Mouse (Mus musculus) ovary, postnatal 14 days (tissue): ENCODE data around the gene Ugt1a6b.
A peak's percentile ranks its signal among the peaks of the same experiment; 100 is the strongest.

ENCODE experiments used
- DNase-seq: peaks from one replicate; pipeline ENCODE4 v3.0.0; 2022; ENCODE audit warnings: low spot score

Ugt1a6b gene

DNA sequence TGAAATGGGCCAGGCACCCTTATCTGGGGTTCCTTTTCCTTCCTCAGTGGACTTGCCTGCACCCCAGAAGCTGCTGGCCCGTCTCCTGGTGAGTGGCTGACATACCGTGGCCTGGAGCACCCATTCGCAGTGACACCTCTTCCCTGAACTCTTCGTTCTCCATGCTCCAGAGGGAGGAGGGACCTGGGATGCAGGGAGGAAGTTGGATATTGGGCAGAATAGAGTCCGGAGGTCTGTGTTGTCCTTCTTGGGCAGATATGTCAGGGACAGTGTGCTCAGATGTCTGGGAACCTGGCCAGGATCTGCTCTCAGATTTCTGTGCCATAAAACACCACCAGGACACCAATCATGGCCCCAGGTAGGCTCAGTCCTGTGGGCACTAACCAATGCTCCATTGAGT lies 137.0 kb downstream of the Ugt1a6b start:
- DNase-seq = no peak

DNA sequence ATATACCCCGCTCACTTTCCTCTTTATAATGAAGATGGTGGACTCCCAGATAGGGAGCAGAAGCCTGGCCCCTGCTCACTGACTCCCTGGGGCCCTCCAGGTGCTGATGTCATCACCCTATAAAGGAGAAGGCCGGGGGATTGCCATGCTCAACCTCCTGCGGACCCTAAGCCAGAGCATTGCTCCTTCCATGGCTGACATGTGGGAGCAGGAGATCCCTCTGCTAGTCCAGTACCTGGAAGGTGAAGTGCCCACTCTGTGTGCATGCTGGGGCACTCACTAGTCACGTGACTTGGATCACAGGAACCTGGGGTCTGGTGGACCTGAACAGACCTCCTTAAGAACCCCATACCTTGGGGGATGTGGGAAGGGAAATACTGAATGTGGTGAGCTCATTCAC lies 137.5 kb downstream of the Ugt1a6b start:
- no peak for DNase-seq

DNA sequence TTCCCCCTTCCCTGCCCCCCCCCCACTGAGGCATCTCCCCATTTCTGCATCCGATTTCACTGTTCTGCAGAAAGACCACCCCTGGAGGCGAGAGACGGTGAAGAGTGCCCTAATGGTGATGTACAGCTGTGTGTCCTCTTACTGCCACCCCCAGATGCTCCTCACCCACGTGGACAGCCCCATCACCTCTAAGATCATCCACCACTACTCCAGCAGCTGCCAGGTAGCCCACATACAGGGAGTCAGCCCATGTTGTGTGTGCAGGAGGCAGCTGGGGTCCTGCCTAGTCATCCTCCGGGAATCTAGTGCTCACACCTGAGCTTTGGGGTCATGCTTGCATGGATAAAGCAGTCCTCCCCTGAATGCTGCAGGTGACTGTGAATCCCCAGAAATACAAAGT lies 140.8 kb downstream of the Ugt1a6b start:
- no peak for DNase-seq

DNA sequence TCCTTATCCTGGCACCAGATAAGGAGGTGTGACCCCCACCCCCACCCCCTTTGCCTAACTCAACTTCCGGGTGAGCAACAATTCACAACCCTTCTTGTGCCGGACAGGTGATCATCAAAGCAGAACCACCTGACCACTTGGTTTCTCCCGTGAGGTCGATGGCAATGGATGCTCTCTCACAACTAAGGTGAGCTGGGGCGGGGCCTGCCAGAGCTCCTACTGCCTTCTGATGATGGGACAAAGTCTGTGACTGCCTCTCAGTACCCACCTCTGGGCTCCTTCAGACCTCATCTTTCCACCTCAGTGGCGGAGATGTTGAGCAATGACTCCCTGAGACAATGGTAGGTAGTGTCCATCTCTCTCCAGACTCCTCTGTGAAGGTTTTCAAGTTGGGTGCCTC lies 142.8 kb downstream of the Ugt1a6b start:
- no peak for DNase-seq

DNA sequence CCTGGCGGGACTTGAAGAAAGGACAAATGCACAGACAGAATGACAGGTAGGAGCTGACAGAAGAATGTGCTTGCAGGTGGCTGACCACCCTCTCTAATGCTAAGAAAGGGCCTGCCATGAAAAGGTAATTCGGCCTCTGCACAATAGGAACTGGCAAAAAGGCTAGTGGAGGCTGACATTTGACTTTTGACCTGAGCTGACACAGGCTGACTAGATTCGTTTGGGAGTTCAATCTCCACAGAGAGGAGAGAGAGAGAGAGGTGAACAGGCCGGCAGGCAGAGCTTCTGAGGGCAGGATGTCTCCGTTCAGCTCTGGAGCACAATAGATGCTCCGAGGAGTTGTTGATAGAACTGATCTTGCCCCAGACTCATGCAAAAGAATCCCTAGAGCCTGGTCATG lies 143.3 kb downstream of the Ugt1a6b start:
- DNase-seq = no peak

DNA sequence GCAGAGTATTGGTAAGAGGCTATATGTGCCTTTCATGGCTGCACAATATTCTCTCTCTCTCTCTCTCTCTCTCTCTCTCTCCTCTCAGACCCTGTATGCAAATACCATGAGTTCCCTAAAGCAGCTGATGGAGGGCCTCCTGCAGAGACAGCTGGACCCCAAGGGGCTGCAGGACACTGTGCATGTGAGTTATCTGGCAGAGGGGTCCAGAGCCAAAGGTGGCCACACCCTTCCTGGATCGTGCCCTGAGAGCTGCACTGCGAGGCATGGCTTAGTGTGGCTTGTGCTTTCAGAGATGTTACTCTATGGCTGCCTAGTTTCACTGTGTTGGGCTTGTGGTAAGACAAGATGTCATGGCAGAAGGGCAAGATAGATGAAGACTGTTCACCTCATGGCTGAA lies 144.6 kb downstream of the Ugt1a6b start:
- no peak for DNase-seq

DNA sequence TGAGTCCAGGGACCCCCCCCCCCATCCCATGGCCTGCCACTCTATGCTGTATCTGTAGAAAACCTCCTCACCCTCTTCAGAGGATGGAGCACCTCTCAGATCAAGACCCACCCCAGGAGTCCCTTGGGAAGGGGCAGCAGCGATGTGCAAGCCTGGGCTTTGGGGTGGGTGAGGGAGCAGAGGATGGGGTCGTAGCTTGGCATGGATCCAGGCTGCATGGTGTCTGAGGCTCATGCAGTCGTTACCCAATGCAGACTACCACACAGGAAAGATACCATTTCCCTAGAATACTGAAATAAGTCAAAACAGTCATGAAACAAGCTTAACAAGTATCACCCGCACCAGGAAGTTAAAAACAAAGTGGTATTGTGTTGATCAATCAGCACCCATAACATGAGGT lies 145.6 kb downstream of the Ugt1a6b start:
- DNase-seq = no peak

DNA sequence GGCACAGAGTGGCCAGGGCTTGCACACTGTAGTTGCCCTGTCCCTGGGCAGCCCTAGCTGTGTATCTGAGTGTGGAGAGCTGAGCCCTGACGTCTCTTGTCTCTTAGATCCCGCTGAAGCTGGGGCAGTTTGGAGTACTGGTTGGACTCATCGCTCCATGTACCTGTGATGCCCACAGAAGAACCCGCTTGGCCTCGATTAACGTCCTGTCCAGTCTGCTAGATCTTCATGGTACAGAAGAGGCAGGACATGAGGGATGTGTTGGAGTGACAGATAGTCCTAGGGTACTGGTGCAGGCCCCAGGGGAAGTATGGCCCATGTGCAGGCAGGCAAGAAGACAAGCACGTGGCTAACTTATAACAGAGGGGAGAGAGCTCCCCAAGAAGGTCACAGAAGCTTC lies 146.5 kb downstream of the Ugt1a6b start:
- DNase-seq = no peak

DNA sequence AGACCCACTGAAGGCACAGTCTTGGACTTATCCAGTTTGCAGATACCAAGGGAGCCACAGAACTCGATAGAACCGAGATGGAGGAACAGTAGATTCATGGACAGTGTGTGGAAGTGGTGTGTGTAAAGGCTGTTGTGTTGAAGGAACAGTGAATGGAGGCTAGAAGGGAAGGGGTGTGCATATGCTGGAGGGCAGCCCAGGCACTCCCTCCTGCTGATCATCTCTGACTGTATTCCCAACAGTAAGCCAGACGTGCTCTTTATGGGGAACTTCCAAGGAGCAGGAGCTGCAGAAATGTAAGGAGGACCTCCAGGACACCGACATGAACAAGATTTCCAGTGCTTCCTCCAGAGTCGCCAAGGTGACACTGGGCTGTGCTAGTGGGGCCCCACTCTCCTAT lies 147.0 kb downstream of the Ugt1a6b start:
- no peak for DNase-seq

DNA sequence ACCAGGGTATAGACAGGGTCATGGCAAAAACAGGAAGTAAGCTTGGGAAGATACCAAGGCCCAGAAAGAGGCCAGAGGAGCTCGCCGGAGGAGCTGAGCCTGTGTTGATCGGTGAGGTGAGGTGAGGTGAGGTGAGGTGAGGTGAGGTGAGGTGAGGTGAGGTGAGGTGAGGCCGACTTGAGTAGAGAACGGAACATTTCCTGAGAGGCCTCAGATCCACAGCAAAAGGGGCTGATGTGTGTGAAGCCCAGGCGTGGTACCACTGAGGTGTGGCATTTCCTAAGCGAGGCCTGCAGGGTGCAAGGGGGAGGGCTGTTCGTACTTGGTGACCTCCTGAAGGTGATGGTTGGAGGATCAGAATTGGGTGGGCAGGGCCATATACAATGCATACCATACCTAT lies 150.1 kb downstream of the Ugt1a6b start:
- DNase-seq = no peak

DNA sequence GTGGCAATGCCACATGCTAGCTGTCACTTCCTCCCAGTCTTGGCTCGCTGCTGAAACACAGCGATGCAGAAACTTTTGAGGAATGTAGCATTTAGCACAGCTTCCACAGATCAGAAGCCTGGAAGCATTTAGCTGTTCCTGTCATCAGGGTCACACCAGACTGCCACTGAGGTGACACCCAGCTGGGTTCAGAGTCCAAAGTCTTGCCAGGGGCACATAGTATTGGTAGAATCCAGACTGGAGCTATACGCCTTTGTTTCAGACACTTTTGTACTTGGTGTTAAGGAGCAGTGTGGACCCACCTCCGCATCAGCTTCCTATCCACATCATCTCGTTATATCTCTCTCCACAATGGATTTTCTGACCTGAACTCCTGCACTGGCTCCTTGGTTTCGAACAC lies 150.5 kb downstream of the Ugt1a6b start:
- no peak for DNase-seq

DNA sequence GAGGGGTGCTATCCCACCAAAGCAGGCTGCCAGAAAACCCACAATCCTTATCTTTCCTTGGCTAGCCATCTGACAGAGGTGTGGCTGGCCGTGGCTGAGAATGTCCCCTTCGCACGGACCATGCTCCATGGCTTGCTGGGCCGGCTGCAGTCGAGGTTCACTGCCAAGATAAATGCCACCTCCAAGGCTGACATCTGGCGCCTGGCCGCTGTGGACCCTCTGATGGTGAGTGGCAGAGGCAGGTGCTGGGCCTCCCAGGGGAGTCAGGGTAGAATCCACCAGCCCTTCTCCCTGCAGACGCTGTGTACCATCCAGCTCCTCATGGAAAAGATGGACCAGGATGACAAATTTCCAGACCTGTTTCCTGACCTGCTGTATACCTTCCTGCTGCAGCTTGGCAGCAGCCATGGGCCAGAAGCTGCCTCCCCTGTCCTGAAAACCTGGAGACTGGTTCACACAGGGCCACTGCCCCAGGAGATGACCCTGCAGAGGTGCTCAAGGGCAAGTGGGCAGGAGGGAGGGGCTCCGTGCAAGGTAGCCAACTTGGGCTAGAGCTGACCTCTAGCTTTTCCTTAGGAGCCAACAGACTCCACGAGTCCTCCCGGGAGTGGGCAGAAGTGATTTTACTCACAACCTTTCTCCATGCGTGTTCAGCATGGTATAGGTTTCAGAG lies 151.9 kb downstream of the Ugt1a6b start:
- no peak for DNase-seq

DNA sequence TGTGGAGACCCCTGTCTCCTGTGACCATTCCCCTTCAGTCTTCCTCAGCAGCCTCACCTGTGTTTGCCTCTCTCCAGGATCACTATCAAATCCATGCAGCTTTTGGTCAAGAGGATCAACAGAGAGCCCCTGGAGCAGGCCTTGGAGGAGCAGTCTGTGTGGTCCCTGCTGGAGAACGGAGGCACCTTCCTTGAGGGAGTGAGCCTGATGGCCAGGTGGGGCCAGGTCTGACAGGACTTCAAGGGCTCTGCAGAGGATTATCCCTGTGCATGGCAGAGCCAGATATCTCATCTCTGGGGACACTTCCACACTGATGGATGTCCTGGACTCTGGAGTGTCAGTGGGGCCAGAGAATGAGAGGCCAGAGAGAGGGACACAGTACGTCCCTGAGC lies 152.4 kb downstream of the Ugt1a6b start:
- DNase-seq = no peak

DNA sequence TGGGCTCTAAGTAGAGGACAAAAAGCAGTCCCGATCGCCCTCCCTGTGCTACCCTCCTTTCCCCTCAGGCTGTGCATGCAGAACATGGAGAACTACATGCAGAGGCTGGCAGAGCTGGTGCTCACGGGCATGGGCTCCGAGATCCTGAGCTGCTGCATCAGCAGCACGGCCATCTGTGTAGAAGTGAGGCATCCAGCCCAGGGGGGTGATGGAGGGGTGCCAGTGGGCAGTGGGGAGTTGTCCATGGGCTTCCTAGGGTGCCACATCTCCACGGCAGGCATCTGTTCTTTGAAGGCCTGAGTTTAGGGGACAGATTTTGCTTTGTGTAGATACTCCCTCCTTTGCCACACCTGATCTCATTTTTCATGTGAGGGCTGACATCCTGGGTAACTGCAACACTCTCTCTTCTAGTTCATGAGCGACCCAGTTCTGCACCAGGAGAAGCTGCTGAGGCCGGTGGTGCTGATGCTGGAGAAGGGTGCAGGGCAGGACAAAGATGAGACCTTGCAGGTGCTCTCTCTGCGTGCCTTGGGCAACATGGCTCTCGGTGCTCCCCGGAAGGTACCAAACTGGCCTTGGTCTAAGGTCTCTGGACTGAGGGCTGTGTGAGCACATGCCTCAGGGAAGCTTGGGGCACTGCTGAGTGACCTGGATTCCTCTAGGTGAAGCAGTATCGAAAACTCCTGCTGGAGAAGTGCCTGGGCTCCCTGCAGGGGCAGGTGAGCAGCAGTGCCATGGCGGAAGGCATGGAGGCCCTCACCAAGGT lies 153.1 kb downstream of the Ugt1a6b start:
- no peak for DNase-seq

DNA sequence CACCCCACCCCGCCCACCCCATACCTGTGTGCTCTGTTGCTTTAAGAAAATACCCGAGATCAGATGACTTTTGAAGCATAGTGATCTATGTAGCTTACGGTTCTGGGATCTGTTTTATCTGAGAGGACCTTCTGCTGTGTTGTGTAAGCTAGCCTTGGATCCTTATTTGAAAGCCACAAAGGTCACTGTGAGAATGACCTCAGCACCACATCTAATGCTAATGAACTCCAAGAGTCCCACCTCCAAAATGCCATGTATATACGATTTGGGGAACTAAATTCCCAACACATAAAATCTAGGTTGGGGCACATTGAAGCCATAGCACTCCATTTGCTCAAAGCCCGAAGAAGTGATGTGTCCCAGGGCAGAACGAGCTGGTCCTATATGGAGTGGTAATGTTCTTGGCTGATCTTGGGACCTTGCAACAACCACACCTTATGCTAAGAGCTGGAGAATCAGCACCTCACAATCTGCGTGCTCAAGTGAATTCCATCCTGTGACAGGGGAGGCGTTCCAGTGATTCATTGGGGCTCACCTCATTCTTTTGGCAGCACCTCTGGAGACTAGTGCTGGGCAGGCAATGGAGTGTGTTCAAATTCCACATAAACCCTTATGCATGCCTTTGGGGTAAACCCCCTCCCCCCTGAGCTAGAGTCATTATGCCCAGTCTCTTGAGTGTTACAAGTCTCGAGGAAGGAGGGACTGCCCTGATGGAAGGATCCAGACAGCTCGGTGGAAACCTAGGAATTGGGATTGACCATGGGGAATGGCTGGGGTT lies 154.0 kb downstream of the Ugt1a6b start:
- no peak for DNase-seq

DNA sequence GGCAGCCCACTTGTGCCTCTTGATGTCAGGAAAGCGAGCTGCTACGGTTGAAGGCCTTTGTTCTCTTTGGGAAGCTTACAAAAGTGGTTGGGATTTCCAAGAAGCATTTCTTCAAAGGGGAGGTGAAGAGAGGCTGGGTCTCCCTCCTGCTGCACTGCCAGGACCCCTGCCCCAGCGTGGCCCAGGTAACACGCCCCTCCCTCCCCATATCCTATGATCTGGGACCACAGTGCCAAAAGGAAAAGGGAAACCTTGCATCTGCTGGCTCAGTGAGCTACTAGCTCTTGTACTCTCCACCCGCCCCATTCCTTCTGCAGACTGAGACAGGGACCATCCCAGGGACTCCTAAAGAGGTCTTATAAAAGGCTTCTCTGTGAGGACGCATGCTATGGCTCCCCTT lies 154.6 kb downstream of the Ugt1a6b start:
- no peak for DNase-seq

DNA sequence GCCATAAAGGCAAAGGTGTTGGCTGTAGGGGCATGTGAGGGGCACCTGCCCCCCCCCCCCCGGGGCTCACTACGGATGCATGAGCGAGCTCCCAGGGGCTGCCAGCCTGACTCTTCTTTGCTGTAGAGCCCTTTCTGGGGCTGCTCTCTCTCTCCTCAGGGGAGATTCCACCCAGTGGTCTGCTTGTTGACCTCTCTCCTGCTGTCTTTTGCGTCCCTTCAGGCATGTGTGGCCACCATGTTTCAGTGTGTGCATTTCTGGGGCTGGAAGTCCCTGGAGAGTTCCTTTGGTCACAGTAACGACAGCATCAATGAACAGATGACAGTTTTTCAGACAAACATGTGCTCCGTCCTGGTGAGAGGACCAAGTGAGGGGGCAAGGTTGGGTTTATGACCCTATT lies 155.3 kb downstream of the Ugt1a6b start:
- DNase-seq = no peak

DNA sequence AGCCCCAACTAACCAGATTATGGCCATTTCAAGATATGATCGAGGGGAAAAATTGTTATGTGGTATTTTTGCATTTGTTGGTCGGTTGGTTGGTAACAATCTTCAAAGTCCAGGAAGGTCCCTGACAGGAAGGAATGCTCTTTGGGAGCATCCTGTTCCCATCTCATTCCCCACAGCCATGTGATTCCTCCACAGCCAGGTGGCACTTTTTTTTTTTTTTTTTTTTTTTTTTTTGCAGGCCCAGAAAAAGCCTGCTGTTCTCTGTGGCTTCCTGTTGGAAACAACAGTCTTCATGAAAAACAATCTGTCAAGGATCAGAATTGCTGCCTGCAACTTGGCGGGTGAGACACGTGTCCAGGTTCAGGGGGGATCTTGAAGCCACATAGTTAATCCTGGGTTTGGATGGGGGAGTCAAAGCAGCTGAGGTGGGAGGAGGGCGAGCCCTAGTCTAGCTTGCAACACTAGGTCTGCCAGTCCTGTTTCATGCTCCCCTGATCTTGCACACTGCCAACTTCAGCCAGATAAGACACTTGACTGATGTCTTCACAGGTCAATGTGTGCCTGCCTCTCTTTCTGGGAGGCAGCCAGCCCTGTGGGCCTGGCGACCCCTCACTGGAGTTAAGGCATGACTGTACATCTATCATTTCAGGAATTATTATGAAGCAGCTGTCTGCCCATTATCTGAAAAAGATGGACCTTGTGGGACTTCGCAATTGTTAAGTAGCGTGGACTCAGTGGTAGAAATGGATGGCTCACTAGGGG lies 156.0 kb downstream of the Ugt1a6b start:
- peak; percentile 78 for DNase-seq

DNA sequence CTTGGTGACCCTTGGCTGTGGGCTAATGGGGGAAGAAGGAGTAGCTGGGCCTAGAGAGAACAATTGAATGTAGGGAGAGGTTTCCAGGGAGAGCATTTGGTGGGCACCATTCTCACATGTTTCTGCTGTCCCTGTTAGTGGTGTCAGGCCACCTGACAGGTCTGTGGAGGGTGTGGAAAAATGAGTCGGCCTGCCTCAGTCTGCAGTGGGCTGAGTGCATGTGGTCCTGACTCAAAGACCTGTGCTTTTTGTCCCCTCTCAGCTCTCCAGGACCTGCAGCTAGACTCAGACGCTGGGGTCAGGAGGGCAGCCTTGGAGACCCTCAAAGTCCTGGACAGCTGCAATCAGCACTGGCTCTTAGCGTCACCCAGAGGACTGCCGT lies 156.6 kb downstream of the Ugt1a6b start:
- no peak for DNase-seq

DNA sequence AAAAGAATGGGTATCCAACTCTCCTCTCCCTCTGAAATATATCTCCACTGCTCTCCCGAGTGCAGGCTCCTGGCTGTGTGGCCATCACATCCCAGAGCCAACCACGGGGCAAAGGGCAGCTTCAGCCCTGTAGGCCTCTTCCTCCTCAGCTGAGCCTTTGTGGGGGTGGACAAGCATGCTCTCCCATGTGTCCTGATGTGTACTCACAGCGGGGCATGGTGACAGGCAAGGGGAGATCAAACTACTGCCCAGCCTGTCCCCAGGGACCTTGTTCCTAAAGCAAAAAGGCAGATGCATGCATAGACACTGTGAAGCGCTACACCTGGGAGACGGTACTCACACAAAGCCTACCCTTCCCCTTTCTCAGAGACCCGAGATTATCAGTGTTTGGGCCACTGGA lies 157.1 kb downstream of the Ugt1a6b start:
- no peak for DNase-seq

DNA sequence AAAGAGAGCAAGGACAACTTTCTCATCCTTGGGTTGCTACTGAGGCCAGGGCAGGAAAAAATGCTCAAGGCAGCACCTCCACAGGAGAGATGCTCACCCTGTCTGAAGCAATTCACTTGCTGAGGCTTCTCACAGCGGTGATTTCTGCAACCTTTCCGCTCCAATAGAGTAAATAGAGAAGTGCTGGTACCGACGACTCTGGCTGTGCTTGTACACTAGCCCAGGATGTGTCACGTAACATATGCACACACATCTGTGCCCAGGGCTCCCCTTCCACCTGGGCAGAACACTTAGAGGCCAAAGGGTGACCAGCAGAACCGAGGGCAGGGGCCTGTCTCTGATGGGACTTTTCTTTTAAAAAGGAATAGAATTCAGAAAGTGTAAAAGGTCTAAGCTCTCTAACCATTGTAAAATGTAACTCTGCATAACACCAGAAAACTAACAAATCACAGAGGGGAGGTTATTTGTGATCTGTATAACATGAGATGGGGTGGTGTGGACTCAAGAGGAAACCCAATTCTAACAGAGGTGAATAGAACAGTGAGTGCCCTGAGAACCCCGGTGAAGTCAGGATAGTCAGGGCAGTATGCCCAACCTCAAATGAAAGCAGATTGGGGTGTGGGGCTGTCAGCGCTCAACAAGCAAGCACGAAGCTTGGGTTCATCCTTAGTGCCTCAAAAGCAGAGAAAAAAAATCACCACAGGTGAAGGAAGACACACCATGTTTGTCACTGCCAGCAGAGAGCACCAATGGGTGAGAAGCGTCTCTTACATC lies 157.7 kb downstream of the Ugt1a6b start:
- DNase-seq = no peak

DNA sequence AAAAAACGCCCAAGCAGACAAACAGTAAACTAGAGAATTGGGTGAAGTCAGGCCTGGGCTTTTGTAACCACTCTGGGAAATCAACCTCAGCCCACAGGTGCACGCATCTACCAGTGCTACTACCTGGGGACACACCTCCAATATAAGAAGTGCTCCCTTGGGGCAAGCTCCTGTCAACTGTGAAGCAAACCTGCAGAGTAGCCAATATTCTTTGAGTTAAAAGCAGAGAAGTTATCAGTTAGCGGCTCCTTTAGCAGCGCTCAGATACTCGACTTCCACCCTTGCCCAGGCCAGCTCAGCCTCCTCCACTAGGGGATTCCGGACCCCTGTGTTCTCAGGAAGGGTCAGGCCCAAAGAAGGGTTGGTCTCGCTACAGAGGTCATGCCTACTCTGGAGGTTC lies 158.7 kb downstream of the Ugt1a6b start:
- DNase-seq = no peak
